Mouse (Mus musculus) CH12.LX (cell line): ENCODE data around the gene Plekhm3.

Source experiments
- BHLHE40 ChIP-seq: IDR thresholded peaks from 2 replicates; pipeline ENCODE4 v1.6.1; 2011; ENCODE audit warnings: mild to moderate bottlenecking, low read depth, low read length, improper control_type of control experiment
- CTCF ChIP-seq, 2 experiments: IDR thresholded peaks in 1 of 2; conservative IDR thresholded peaks in 1 of 2; 2 replicates each; pipeline ENCODE4 v1.5.1; 2011 to 2012; ENCODE audit warnings: low read depth in 2 of 2, low read length in 2 of 2, improper control_type of control experiment in 1 of 2, inconsistent platforms in 1 of 2, mild to moderate bottlenecking in 1 of 2, moderate library complexity in 1 of 2
- POLR2AphosphoS2 ChIP-seq: IDR thresholded peaks from 2 replicates; pipeline ENCODE4 v1.6.1; 2011; ENCODE audit warnings: low read depth, low read length, improper control_type of control experiment

DNA sequence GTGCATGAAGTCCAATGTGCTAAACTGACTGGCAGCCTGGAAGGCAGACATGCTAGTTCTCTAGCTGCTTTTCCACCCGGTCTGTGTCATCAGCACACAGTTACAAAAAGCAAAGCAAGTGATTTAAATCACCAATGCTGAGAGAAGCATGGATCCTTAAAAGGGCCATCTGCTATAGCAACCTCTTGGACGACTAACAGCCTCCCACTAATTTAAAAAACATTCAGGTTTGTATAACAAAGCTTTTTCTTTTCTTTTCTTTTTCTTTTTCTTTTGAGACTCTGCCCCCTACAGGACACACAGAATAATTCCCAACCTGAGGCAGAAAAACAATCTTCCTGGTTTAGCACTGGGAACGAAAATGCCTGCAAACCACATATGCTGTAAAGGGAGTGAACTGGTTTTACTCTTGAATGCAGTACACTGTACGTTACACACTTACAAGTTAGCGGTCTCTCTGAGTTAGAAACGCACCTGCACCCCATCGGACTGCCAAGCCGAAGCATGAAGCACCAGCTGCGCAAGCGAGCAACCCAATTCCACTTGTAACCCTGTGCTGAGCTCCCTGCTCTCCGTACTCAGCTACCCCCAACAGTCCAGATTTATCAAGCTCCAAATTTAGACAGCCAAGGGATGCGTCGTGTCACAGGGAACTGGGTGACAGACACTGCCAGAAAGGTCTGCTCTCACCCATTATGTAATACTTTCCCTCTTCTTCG lies 37.7 kb downstream of the Plekhm3 start:
- TF ChIP-seq CTCF (conservative IDR thresholded peaks at IDR 0.05 in 1 of 2, IDR thresholded peaks at IDR 0.05 in 1 of 2; ENCODE audit: low read depth in 2 of 2, low read length in 2 of 2) = peak; percentile 29 to 67; a peak in 3 of 4 replicates
- no peak for TF ChIP-seq POLR2AphosphoS2
- no peak for TF ChIP-seq BHLHE40
